Mouse (Mus musculus) B cell, adult 2 months (primary cell): ENCODE results near the gene Isy1.
A peak's percentile ranks its signal among the peaks of the same experiment; 100 is the strongest.

Experiments used
- DNase-seq, 2 experiments: peaks; one replicate each; pipeline ENCODE4 v3.0.0; 2022

Gene Isy1

DNA sequence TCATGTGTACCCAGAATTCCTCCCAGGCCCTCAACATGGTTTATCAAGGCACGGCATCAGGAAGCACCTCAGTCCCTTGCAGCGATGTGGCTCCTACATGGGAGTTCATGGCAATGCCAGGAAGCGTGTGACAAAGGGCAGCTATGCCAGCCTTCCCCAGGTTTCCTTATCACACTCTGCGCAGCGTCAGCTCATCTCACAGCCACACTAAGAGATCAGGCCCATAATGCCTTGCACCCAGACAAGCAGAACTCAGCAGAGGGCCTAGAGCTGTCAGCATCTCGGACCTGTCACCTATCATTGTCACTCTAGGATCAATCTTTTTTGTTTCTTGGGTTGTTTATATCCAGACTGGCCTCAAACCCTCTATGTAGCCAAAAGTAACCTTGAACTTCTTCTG, 39.0 kb downstream of the Isy1 start:
- no peak for DNase-seq

DNA sequence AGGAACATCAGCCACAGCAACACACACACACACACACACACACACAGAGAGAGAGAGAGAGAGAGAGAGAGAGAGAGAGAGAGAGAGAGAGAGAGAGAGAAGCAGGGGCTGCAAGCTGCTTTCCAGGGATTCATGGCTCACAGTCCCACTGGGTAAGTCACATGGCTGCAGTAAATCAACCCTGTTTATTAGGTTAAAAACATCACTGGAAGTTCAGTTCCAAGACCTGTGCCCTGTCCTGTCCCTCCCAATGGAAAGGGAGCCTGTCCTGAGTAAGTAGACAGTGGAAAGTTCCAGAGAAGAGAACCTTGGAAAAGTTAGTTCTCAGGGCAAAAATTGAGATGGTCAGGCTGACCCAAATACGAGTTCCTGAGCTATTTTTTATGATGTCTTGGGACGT, 41.3 kb downstream of the Isy1 start:
- no peak for DNase-seq

DNA sequence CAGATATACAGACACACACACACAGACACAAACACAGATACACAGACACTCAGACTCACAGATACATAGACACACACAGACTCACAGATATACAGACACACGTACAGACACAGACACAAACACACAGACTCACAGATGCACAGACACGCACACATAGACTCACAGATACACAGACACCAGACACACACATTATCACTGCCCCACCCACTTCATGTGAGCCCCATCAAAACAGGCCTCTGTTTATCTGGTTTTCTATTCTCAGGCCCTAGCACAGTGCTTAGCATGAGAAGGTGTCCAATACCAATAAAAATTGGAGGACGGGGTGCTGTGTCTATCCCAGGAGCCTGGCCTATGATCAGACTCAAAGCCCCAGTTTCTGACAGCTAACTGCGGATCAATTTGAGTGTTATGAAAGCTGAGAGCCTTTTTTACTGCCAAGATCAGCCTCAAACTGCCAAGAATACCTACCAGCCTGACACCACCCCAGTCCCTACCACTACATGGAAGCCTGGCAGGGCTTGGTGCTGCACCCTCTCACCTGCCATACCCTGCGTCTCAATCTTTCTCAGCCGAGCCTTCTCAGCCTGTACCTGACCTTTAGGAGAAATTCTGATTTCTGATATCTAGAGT, 42.2 kb downstream of the Isy1 start:
- no peak for DNase-seq

DNA sequence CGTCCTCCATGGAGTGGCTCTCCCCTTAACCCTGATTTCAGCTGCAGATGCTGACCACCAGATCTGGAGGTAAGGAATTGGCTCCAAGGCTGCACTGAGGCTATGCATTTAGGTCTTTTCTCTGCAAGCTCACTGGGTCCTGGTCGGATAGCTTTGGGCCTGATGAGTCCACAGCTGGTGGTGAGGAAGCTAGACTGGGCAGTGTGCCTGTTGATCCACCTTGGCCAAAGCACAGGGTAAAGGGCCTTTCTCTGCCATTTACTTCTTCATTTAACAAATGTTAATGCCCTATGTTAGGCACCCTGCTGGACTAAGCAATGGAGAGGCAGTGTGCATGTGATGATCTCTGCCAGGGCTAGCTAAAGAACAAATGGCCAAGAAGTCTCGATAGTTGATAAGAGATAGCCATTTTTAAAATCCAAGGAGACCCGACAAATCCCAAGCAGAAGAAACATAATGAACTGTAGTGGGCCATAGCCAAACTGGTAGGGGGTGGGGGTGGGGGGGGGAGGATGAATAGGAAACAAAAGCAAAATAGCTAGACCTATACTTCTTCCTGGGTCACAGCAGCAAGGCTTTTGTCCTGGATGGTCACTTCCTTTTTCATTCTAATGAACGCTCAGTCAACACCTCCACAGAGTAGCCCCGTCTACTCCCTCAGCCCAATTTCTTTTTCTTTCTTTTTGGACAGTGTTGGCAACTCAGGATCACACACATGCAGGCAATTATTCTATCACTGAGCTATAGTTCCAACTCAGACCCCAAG, 43.0 kb downstream of the Isy1 start:
- no peak for DNase-seq

- DNase-seq, result no peak
These were observed 44.6 kb downstream of the Isy1 start for GRCm38 (mm10) chr6:87793821-87794510.

DNA sequence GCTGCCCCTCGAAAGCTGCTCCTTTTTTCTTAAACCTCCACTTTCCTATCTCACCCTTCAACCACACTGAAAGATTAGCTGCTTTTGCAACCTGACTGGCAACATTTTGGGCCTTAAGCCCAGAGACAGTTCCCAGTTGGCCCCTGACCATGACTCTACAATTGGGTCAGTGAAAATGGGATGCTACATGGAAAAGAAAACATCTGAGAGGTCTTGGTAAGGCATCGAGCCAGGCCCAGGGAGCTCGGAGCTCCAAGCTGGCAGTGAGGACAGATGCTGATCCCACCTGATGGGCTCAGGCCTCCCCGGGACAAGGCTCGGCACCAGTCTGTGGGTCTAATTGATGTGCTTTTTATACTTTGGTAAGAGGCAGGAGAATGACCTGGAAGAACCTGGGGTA, 46.8 kb downstream of the Isy1 start:
- DNase-seq, result no peak

- peak; percentile 37 to 42 for DNase-seq
These were observed 47.7 kb downstream of the Isy1 start for GRCm38 (mm10) chr6:87790779-87791480.

GRCm38 (mm10) chr6:87789791-87790190, 48.8 kb downstream of the Isy1 start:
- no peak for DNase-seq

DNA sequence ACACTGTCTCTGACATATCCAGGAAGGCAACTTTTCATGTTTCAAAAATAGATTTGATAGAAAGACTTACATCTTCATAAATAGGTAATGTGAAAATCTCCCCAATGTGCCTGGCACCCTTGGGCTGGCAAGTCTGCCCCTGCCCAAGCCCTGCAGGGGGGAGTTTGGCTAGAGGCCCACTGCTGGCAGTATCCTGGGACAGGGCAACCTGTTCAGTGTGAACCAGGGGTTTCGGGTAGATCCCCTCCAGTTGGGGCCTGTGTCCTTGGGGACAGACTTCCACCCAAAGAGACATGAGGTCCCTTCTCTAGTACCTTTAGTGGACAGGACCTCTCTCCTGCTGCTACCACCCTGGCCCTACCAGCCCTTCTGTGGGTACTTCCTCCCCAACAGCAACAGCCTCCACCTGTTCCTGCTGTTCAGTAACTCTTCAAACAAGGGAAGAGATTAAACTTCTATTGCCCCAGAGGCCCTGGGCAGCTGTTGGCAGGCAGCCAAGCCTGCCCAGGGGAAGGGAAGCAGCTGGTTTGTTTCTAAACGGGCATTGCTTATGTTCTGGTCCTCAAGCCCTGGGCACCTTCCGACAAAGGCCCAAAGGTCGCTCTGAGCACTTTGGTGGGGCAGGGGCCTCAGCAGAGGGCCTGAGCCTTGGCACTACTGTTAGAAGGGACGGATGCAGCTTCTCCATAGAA, 49.6 kb downstream of the Isy1 start:
- DNase-seq, result peak in 1 of 2 experiments; percentile 17

DNA sequence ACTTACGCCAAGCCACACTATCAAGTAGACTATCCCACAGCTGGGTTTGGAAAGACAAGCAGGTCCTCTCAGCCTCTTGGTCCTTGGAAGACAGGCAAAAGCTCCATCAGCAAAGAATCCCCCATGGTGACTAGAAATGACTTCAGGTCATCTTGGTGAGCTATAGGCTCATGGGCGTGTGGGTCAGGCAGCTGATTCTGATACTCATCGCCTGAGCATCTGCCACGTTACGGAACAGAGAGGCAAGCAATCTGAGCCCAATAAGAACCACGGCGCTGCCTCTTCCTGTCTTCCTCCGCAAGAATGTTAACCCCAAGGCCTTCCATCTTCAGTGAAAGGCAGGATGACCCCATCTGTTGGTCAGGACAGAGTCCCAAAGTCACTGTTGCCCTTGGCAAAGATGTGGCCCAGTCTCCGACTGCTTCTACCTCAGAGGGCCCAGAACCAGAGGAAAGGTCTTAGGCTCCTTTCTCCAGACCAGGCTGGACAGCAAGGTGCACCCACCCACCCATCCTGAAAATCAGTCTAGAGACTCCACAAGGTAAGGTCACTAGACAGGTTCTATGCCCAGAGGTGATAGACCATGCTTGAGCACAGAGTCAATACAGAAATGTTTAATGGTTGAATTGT, 50.2 kb downstream of the Isy1 start:
- DNase-seq, result no peak

DNA sequence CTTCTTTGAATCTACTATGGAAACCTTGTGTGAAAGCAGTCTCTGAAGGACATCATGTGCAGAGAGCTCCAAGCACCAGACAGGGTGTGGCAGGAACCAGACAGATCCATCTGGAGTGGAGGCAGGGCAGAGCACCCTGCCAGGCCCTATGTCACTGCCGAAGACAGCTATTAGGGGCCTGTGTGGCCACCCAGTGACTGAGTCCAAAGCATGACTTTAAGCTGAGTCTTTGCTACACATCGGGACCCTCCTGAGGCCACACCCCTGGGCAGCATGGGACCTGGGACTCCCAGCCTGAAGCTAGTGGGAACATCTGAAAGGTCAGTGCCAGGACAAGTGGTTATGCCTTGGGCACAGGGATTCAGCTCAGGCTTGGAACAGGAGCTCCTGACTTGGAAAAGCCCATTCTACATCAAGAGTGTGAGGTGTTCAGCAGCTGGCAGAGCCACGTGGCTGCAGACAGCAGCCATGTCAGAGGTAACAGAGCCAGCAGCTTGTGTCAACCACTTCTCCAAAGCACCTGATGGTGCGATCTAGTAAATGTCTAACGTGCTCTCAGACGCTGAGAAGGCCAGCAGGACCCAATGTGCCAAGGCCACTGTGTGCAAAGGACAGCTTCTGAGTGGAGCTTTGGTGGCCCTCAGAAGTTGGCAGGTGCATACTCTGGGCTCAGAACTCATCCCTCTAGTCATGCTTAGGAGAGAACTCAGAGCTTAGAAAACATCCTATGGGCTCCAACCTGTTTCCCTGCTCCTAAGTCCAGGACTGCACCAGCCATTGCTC, 51.3 kb downstream of the Isy1 start:
- DNase-seq, result no peak

DNA sequence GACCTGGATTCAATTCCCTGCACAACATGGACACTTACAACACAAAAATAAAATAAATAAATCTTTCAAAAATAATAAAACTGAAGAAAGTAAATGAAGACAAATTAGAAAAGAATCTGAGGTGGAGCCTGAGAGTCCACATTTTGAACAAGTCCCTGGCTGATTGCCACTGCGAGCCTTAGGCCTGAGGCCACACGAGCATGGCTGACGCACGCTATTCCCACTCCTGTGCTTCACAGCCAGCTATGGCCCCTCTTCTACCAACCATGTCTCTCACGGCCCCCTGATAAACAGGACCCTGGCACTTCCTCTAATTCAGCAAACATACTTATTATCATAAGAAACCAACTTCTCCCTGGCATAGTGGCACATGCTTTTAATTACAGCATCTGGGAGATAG, 52.0 kb downstream of the Isy1 start:
- DNase-seq, result no peak

GRCm38 (mm10) chr6:87784033-87784432, 54.6 kb downstream of the Isy1 start:
- no peak for DNase-seq

DNA sequence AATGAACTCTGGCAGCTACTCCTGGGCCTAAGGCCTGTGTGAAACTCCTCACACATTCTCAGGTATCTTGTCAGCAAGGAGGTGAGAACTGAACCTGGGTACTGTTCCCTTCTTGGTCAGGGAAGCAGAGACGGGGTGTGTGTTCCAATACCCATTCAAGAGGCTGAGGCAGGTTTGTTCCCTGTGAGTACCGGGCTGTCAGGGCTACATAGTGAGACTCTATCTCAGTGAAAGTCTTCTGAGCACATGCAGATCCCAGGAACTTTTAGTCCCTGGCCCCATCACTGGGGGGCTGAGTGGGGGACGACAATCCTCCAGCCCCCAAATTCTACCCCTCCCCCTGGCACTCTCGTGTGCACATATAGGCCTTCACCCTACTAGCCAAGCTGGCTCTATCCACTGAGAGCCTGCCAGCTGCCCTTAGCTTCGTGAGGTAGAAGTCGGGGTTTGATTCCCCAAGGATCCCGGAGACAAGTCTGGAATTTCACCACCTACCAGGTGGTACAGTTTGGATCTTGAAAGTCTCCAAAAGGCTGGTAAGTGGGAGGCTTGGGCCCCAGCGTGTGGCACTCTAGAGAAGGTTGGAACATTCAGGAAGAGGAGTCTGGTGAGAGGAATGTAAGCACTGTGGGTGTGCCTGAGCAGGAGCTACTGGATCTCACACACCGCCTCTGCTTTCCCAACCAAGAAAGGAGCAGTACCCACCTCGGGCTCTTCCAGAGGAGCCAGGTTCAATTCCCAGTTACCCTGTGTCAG, 57.9 kb downstream of the Isy1 start:
- DNase-seq, result no peak

- DNase-seq, result peak in 1 of 2 experiments; percentile 25
These were observed 59.1 kb downstream of the Isy1 start for GRCm38 (mm10) chr6:87779174-87780165.

GRCm38 (mm10) chr6:87778294-87779173, 60.1 kb downstream of the Isy1 start:
- no peak for DNase-seq

- DNase-seq, result no peak
These were observed 60.8 kb downstream of the Isy1 start, which contains the start of gene Gp9 for GRCm38 (mm10) chr6:87777842-87778241. Gene Gp9, plus strand, starts transcription at chr6:87778072.

GRCm38 (mm10) chr6:87776663-87777062, 61.9 kb downstream of the Isy1 start:
- no peak for DNase-seq
